16 mouse cellular contexts compared by ENCODE assay signal in genomic region chr4:137121684-137122083, GRCm38 (mm10).
DNase-seq lines count a peak whose midpoint lies in the region; ATAC-seq lines count a peak whose summit lies in the region.
"Had no signal": no experiment of that assay in that cellular context is flagged by ENCODE, and none has a peak within 500 bp of the region (broad histone marks: within the 10 kb centered on the region; RNA-seq: fewer than 3 reads in every experiment).

No protein-coding gene starts in this region.

- WGBS in midbrain, embryonic 14.5 days = 53% methylated on average over 10 of the region's 10 CpGs
- WGBS in midbrain, embryonic 10.5 days = 62% methylated on average over 10 of the region's 10 CpGs
- WGBS in lung, embryonic 16.5 days = 22% methylated on average over 10 of the region's 10 CpGs

- H3K27me3 ChIP-seq in midbrain, embryonic 14.5 days (ENCODE audit: control insufficient read depth, insufficient read depth, low read length) = no peaks in the 10 kb centered on the region
- H3K27me3 ChIP-seq in midbrain, embryonic 10.5 days (ENCODE audit: low read depth, poor library complexity, severe bottlenecking) = peaks cover 39% of the 10 kb centered on the region
- peaks cover 16% of the 10 kb centered on the region for H3K27me3 ChIP-seq in lung, embryonic 16.5 days (ENCODE audit: control insufficient read depth, insufficient read depth, low read depth, low read length)
- H3K27me3 ChIP-seq: embryonic facial prominence, embryonic 13.5 days had no signal

- DNase-seq in adrenal gland, adult 2 months = peak; percentile 56
- DNase-seq in adrenal gland, adult 18-20 months (ENCODE audit: low spot score in 2 of 2) = no peak
- DNase-seq in midbrain, embryonic 14.5 days = peak; percentile 20
- no peak for DNase-seq in midbrain, embryonic 10.5 days (ENCODE audit: low spot score)
- peak; percentile 58 to 69 for DNase-seq in urinary bladder, postnatal 36 days (ENCODE audit: low spot score in 2 of 2)
- no peak for DNase-seq in heart, adult 18-20 months
- DNase-seq: cerebellum, adult 8-10 months; heart, adult 11 months; heart, postnatal 36 days; kidney, adult 18-20 months had no signal

- no peak overlapping the region for H3K9ac ChIP-seq in midbrain, embryonic 14.5 days (replicated peaks; ENCODE audit: low read length)
- no peak overlapping the region for H3K9ac ChIP-seq in lung, embryonic 16.5 days (ENCODE audit: low read length)
- H3K9ac ChIP-seq: embryonic facial prominence, embryonic 13.5 days; limb, embryonic 13.5 days had no signal

- no peak overlapping the region for H3K27ac ChIP-seq in midbrain, embryonic 14.5 days (replicated peaks; ENCODE audit: low read depth, low read length)
- no peak overlapping the region for H3K27ac ChIP-seq in midbrain, embryonic 10.5 days (replicated peaks)
- H3K27ac ChIP-seq in lung, embryonic 16.5 days (ENCODE audit: low read length) = no peak overlapping the region
- H3K27ac ChIP-seq: embryonic facial prominence, embryonic 13.5 days; limb, embryonic 13.5 days had no signal

- no peak for ATAC-seq in midbrain, embryonic 14.5 days (ENCODE audit: low FRiP score, low TSS enrichment)
- peak; percentile 67 for ATAC-seq in lung, embryonic 16.5 days (ENCODE audit: low read depth)
- ATAC-seq in megakaryocyte, adult 5-6 weeks (ENCODE audit: poor library complexity, severe bottlenecking) = no peak
- ATAC-seq: forebrain, embryonic 16.5 days had no signal

- H3K4me1 ChIP-seq in midbrain, embryonic 14.5 days (ENCODE audit: control insufficient read depth, insufficient read depth, low read length) = peaks cover 12% of the 10 kb centered on the region; the same call in 1 of the 2 replicates
- H3K4me1 ChIP-seq in midbrain, embryonic 10.5 days = peaks cover 26% of the 10 kb centered on the region
- peaks cover 15% of the 10 kb centered on the region for H3K4me1 ChIP-seq in lung, embryonic 16.5 days (replicated peaks; ENCODE audit: control insufficient read depth, insufficient read depth, low read length)

- H3K4me3 ChIP-seq in midbrain, embryonic 14.5 days (replicated peaks; ENCODE audit: low read depth, low read length) = no peak overlapping the region
- H3K4me3 ChIP-seq in midbrain, embryonic 10.5 days = no peak overlapping the region
- no peak overlapping the region for H3K4me3 ChIP-seq in lung, embryonic 16.5 days (ENCODE audit: low read length)
- H3K4me3 ChIP-seq: embryonic facial prominence, embryonic 13.5 days; limb, embryonic 13.5 days had no signal

- H3K4me2 ChIP-seq in midbrain, embryonic 14.5 days (ENCODE audit: low read length) = no peak overlapping the region
- H3K4me2 ChIP-seq in lung, embryonic 16.5 days (ENCODE audit: low read depth, low read length) = no peak overlapping the region
- H3K4me2 ChIP-seq: embryonic facial prominence, embryonic 13.5 days; limb, embryonic 13.5 days had no signal

- no peaks in the 10 kb centered on the region for H3K36me3 ChIP-seq in midbrain, embryonic 14.5 days (ENCODE audit: control insufficient read depth, insufficient read depth, low read length)
- H3K36me3 ChIP-seq in midbrain, embryonic 10.5 days = no peaks in the 10 kb centered on the region
- no peaks in the 10 kb centered on the region for H3K36me3 ChIP-seq in lung, embryonic 16.5 days (ENCODE audit: control insufficient read depth, insufficient read depth, low read length)
- H3K36me3 ChIP-seq: embryonic facial prominence, embryonic 13.5 days; G1E; limb, embryonic 13.5 days had no signal

- no peaks in the 10 kb centered on the region for H3K9me3 ChIP-seq in midbrain, embryonic 14.5 days (ENCODE audit: control insufficient read depth, low read length)
- H3K9me3 ChIP-seq in midbrain, embryonic 10.5 days (replicated peaks) = no peaks in the 10 kb centered on the region
- H3K9me3 ChIP-seq in lung, embryonic 16.5 days (ENCODE audit: control insufficient read depth, low read length) = no peaks in the 10 kb centered on the region
- H3K9me3 ChIP-seq: embryonic facial prominence, embryonic 13.5 days; G1E; limb, embryonic 13.5 days had no signal

Comparison
In these comparisons a context has a peak if more than half of its experiments do, and no peak if none do; other contexts are left out.
1. DNase-seq: peak in adrenal gland, adult 2 months (single experiment), midbrain, embryonic 14.5 days (single experiment) and urinary bladder, postnatal 36 days (2 of 2); none in adrenal gland, adult 18-20 months (0 of 2), midbrain, embryonic 10.5 days (single experiment) and heart, adult 18-20 months (0 of 2).